Mouse (Mus musculus) embryonic stem cell, embryonic (primary cell): Measurements from ENCODE around the gene Mpp3.

ENCODE experiments used
- CTCF ChIA-PET, 4 experiments: fragments of 300-600 bp in 2 of 4; fragments of 350-600 bp in 2 of 4; sonication (Branson Sonifier 250); formaldehyde crosslinking; loops; one replicate each; lab custom pipeline; 2022; ENCODE audit warnings: inconsistent platforms in 2 of 4; lab: Charles Lee
- POLR2A ChIA-PET, 4 experiments: fragments of 300-600 bp in 2 of 4; fragments of 350-600 bp in 2 of 4; sonication (Branson Sonifier 250); formaldehyde crosslinking; loops; one replicate each; lab custom pipeline; 2022; ENCODE audit warnings: antibody characterized with exemption in 4 of 4, inconsistent platforms in 1 of 4; lab: Charles Lee

Gene Mpp3

DNA sequence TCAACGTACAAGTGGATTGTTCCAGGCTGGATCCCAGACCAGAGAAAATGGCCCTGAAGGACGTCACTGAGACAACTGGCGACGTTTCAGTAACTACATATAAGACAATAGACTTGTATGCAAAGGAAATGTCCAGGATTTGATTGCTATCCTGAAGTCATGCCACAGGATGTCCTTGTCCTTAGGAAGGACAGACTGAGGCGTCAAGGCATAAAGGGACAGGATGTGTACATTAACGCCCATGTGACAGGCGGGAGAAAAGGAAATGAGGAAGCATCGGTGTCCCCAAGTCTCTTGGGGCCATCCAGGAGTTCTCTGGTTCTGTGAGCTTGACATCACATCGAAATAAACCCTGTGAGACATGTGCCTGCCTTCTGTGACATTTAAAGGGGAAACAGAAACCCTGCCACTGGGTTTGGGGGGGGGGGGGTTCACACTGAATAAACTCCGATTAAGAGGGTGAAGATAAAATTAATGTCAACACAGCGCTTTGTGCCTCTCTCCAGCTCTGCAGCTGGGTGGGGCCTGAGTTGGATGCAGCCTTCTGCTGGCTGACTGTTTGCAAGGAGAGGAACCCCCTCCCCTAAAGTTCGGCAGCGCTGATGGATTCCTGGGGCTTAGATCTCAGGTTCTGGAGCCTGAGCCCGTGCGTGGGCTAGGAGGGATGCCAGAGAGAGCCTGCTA is 19.2 kb downstream of the Mpp3 start:
- ChIA-PET CTCF (interaction anchor here in 1 of 4 experiments (1.0 to 2.7 kb wide), 6 partner anchors 9 to 219 kb away, joined by 3 to 11 read pairs (median 6); partner anchors contain the start of gene Cfap97d1), POLR2A (interaction anchor here (0.5 to 1.3 kb wide), 6 partner anchors 10 to 138 kb away, joined by 3 to 4 read pairs (median 3); partner anchors contain the start of gene Cfap97d1 (in 1 of the 4))

DNA sequence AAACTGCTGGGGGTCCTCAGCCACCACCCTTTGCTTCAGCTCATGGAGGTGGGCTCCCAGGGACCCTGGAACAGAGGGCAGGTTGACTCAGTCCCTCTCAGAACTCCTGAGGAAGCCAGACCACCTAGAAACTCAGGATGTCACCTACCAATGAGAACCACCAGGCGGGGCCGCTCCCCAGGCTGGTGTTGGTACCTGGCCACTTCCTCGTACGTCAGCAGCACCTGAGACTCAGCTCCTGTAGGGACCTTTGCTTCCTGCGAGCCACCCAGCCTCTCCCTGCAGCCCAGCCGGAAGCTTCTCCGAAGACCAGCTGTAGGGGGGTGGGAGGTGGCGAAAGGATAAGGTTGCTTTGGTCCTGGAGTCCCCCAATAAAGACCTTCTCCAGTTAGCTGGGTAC is 19.9 kb downstream of the Mpp3 start:
- ChIA-PET CTCF (interaction anchor here in 2 of 4 experiments (0.6 to 2.7 kb wide), 10 partner anchors 10 to 220 kb away, joined by 3 to 11 read pairs (median 4); partner anchors contain the start of gene Cfap97d1 (in 1 of the 2)), POLR2A (interaction anchor here in 2 of 4 experiments (0.5 to 1.3 kb wide), 5 partner anchors 10 to 187 kb away, joined by 3 to 4 read pairs (median 3); partner anchors contain the start of gene Cfap97d1 (in 1 of the 2))

DNA sequence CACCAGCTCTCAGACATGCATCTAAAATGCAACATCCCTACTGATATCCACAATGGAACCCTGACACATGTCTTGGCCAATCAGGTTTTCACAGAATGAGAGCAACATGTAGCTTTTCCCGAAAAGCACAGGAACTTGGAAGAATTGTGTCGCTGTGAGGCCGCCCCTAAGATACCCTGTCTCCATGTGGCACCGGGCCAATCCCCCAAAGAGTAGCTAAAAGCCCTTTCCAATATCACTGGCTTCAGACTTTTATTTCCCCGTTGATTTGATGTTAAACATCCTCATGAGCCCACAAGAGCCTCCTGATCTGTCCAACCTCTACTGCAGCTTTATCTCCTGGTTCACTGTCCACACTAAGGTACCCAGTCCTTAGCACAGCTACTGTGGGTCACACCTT is 21.6 kb downstream of the Mpp3 start:
- CTCF ChIA-PET: interaction anchor here in 3 of 4 experiments (0.7 to 2.5 kb wide), 9 partner anchors 21 to 40 kb away, joined by 3 to 11 read pairs (median 4); partner anchors contain the start of genes Cfap97d1 (in 1 of the 3) and Mpp3 (in 1 of the 3)
- POLR2A ChIA-PET: interaction anchor here in 3 of 4 experiments (0.5 to 1.4 kb wide), 6 partner anchors 8 to 33 kb away, joined by 3 to 6 read pairs (median 3); no protein-coding TSS in a partner anchor

DNA sequence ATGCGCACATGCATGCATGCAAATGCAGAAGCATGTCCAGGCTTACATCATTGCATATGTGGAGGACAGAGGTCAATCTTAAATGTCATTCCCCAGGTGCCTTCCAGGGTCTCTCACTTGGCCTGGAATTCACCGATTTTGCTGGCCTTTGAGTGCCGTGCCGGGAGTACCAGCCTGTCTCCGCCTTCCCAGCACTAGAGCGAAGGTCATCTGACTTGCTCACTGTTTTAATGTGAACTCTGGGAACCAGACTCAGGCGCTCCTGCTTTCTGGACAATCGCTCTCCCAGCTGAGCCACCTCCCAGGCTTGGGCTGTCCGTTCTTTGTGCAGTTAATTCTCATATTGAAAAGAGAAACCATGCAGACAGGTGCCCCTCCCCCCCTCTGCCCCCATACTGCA is 22.0 kb downstream of the Mpp3 start:
- ChIA-PET CTCF (interaction anchor here in 3 of 4 experiments (0.7 to 1.7 kb wide), 6 partner anchors 20 to 34 kb away, joined by 3 to 7 read pairs (median 4); partner anchors contain the start of gene Mpp3 (in 1 of the 3)), POLR2A (interaction anchor here in 3 of 4 experiments (0.5 to 1.4 kb wide), 5 partner anchors 8 to 34 kb away, joined by 3 to 6 read pairs (median 3); no protein-coding TSS in a partner anchor)

DNA sequence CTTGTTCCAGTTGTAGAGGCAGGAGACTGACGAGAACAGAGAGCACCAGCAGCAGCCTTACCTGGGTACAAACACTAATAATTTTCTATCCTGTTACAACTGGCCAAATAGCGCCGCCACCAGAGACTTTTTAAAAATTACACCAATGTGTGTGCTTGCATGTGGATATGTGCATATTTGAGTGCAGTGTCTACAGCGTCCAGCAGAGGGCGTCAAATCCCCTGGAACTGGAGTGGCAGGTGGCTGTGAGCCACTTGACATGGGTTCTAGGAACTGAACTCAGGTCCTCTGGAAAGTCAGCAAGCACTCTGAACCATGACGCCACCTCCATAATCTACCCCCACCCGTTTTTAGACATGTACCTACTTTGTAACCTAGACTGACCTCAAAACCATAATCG is 24.0 kb downstream of the Mpp3 start:
- ChIA-PET CTCF (interaction anchor here in 3 of 4 experiments (0.7 to 1.1 kb wide), 5 partner anchors 19 to 37 kb away, joined by 3 to 4 read pairs (median 4); partner anchors contain the start of gene Sost (in 1 of the 3)), POLR2A (no interaction called here)

DNA sequence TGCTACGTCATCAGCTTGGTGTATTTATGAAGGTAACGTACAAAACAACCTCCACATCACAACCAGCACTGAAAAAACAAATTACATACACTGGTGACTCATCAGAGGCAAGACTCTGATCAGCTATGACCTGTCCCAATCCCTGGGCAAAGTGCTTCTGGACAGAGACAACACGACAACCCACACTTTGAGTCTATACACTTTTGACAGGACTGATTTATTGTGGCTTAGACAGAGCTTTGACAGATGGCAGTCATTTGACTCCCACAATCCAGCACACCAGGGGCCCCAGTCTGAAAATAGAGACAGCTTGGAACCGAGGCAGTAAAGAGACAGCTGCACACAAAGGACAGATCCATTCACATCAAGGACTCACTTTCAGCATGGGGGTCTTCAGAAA is 28.8 kb downstream of the Mpp3 start:
- ChIA-PET CTCF (interaction anchor here in 1 of 4 experiments (0.5 to 1.9 kb wide), 2 partner anchors 54 to 83 kb away, joined by 4 to 5 read pairs; no protein-coding TSS in a partner anchor), POLR2A (interaction anchor here in 2 of 4 experiments (1.0 to 1.3 kb wide), 2 partner anchors 9 to 13 kb away, joined by 3 to 4 read pairs; no protein-coding TSS in a partner anchor)

DNA sequence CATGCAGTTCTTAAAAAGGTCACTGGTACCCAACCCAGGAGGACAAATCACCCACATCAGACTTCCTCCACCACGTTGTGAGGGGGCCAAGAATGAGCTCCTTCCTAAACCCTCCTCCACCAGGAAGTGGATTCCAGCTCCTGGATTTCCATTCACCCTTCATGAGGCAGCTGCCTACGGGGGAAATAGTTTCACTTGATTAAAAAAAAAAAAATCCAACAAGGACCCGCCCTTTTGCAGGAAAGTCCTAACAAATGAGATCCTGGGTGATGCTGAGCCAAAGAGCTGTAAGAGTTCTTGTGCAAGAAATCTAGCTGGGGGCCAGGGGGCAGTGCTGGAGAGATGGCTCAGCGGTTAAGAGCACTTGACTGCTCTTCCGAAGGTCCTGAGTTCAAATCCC is 30.0 kb downstream of the Mpp3 start:
- ChIA-PET POLR2A (interaction anchor here in 3 of 4 experiments (0.6 to 1.3 kb wide), 4 partner anchors 8 to 1470 kb away, joined by 3 read pairs; partner anchors contain the start of gene Acly (in 1 of the 3)), CTCF (interaction anchor here (0.6 to 1.9 kb wide), 9 partner anchors 13 to 574 kb away, joined by 3 to 8 read pairs (median 5); partner anchors contain the start of gene Cfap97d1 (in 1 of the 4))

DNA sequence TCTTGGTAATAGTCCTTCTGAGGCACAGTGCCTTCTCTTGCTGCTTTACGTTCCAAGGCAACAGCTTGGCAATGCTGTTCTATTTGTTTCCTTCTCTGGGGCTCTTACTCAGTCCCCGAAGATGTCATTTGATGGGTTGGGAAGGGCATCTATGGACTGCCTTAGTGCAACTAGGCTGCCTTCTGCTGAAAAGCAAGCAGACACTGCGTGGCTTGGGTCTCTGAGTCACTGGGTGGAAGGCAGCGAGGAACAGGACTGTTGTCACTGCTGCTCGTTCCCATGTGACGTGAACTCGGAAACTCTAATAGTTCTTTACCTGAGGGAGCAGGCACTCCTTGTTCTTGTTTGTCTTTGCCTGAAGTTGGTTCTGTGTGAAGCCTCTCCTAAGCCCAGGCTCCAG is 32.3 kb downstream of the Mpp3 start:
- ChIA-PET CTCF (interaction anchor here in 2 of 4 experiments (0.6 to 0.8 kb wide), 3 partner anchors 59 to 159 kb away, joined by 3 to 8 read pairs (median 4); no protein-coding TSS in a partner anchor), POLR2A (interaction anchor here in 2 of 4 experiments (0.5 to 2.3 kb wide), 2 partner anchors 10 to 18 kb away, joined by 3 to 7 read pairs; partner anchors contain the start of gene Dusp3 (in 1 of the 2))

DNA sequence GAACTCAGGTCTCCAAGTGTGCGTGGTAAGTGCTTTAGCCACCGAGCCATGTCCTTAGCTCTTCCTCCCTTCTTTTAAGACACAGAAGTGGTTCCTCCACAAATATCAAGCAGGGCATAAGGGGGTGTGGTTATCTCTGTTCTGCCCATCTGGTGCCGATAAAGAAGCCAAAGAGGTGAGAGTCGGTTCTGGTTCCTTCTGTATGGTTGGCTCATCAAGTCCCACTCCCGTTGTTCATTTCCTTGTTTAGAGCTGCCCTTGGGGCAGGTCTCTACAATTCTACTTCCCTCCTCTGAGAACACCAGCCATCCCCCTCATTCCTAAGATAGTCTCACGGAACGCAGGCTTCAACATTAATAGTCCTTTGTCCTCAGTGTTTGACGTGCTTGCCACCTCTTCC is 34.2 kb downstream of the Mpp3 start:
- ChIA-PET CTCF (interaction anchor here in 1 of 4 experiments (2.2 kb wide), 1 partner anchor 47 kb away, joined by 7 read pairs; the partner anchor contains the start of gene Cd300lg), POLR2A (interaction anchor here in 3 of 4 experiments (0.6 to 2.3 kb wide), 4 partner anchors 8 to 329 kb away, joined by 3 to 7 read pairs (median 4); partner anchors contain the start of genes Cfap97d1 (in 2 of the 3), Arl4d (in 1 of the 3) and Dusp3 (in 1 of the 3))

DNA sequence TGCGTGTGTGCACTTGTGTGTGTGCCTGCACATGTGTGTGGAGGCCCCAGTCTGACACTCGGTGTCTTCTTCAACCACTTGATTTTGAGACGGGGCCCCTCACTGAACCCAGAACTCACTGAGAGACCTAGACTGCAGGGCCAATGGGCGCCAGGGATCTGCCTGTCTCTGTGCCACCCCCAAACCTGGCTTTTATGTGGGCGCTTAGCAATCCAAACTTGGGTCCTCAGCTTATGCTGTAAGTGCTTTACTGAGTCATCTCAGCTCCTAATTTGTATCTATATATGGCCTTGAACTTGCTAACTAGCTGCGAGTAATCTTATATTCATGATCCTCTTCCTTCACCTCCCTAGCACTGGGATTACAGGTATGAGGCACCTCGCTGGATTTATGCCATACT is 35.9 kb downstream of the Mpp3 start:
- ChIA-PET POLR2A (interaction anchor here in 1 of 4 experiments (1.1 kb wide), 1 partner anchor 9 kb away, joined by 3 read pairs; no protein-coding TSS in a partner anchor), CTCF (interaction anchor here in 1 of 4 experiments (1.4 kb wide), 1 partner anchor 61 kb away, joined by 3 read pairs; no protein-coding TSS in a partner anchor)

DNA sequence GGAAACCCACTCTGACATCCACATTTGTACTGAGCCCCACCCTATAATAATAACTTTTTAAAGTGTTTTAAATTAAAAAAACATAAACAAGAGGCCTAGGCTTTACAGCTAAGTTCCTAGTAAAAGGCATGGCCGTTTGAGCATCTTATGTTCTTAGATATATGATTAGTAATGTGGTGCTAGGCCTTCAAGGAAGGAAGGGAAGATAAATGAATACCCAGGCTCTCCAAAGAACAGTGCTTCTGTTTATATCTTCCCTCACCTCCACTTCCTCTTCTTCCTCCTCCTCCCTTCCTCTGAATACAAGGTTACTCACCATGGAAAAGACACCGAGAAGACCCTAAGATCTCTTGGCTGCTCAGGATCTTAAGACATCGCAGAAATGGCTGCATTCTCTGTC is 36.4 kb downstream of the Mpp3 start:
- CTCF ChIA-PET: interaction anchor here (0.7 to 2.0 kb wide), 7 partner anchors 23 to 589 kb away, joined by 3 to 6 read pairs (median 3); no protein-coding TSS in a partner anchor

DNA sequence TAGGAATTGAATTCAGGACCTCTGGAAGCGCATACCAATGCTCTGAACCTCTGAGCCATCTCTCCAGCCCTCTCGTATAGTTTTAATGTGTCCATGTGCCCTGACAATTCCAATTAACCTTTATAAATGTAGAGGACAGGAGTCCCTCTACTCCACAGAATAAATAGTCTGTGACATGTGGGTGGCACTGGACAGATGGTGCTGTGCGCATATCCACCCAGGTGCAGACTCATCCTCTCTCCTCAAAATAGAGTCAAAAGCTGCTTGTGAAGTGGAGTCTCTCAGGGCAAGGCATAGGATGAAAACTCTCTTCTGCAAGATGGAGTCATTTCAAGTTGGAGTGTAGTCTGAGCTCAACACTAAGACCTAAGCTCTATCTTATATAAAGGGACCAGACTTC is 38.0 kb downstream of the Mpp3 start:
- ChIA-PET POLR2A (interaction anchor here in 2 of 4 experiments (0.5 to 1.5 kb wide), 5 partner anchors 10 to 265 kb away, joined by 3 to 4 read pairs (median 4); no protein-coding TSS in a partner anchor), CTCF (interaction anchor here in 2 of 4 experiments (0.6 to 2.4 kb wide), 6 partner anchors 15 to 1203 kb away, joined by 4 to 11 read pairs (median 4); no protein-coding TSS in a partner anchor)

More for the DNA sequence above, 36.4 kb downstream of the Mpp3 start:
- POLR2A ChIA-PET: interaction anchor here in 1 of 4 experiments (1.1 kb wide), 1 partner anchor 8 kb away, joined by 3 read pairs; no protein-coding TSS in a partner anchor

DNA sequence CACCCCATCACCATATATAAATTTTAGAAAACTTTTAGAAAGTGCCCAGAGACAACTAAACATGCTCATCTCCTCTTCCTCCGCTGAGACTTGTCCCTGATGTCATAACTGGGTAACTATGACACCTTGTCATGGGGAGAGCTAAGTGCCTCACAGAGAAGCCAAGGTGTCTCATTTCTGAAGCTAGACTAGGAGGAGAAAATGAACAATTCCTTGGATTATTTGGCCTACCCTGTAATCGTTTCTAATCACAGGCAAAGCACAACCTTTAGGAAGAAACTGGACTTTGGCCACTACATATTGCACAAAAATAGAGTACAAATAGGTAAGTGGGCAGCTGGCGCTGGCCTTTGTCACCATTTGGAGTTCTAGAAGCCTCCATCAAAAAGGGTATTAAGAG is 41.3 kb downstream of the Mpp3 start, which contains the start of gene Dusp3:
Gene Dusp3, minus strand, starts transcription at position 101 of the 400 bp plus-strand sequence.
- POLR2A ChIA-PET: interaction anchor here in 2 of 4 experiments (1.0 to 4.0 kb wide), 5 partner anchors 8 to 151 kb away, joined by 3 to 13 read pairs (median 3); no protein-coding TSS in a partner anchor
- CTCF ChIA-PET: interaction anchor here (0.6 to 6.5 kb wide), 20 partner anchors 11 to 742 kb away, joined by 3 to 84 read pairs (median 4); partner anchors contain the start of genes Cd300lg (in 2 of the 4), Sost (in 1 of the 4) and Tmem101 (in 1 of the 4)

DNA sequence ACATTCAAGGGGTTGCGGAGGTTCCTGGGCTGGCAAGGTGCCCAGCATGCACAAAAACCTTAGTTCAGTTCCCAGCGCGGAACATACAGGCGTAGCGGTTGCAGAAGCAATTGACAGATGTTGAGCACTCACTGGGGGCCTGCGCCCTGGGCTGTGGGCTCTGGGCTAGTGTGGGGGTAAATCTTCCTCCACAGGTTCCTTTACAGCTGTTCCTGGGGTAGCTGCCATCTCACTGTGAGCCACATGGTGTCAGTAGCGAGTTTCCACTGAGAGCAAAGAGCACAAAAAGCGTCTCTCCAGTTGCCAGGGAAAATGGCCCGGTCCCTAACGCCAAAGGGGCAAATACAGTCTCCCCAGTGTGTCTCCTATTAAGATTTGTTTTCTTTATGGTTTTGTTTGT is 42.3 kb downstream of the Mpp3 start:
- ChIA-PET POLR2A (interaction anchor here in 3 of 4 experiments (0.8 to 4.0 kb wide), 17 partner anchors 9 to 327 kb away, joined by 3 to 37 read pairs (median 3); no protein-coding TSS in a partner anchor), CTCF (interaction anchor here (0.5 to 6.5 kb wide), 60 partner anchors 9 to 318 kb away, joined by 3 to 84 read pairs (median 4); partner anchors contain the start of genes Cd300lg (in 3 of the 4), Tmem101 (in 2 of the 4), BC030867 (in 1 of the 4) and Pyy (in 1 of the 4))

DNA sequence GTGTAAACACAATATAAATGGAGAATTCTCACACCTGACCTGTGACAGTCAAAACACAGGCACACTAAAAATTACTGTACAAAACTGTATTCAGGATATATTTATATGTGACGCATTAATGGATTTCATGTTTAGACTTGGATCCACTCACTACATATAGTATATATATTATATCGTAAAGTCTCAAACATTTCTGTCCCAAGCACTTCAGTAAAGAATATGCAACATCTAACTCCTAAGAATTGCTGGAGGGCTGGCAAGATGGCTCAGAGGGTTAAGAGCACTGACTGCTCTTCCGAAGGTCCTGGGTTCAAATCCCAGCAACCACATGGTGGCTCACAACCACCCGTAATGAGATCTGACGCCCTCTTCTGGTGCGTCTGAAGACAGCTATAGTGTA is 42.8 kb downstream of the Mpp3 start:
- POLR2A ChIA-PET: interaction anchor here in 3 of 4 experiments (0.8 to 4.0 kb wide), 20 partner anchors 10 to 327 kb away, joined by 3 to 37 read pairs (median 4); partner anchors contain the start of genes BC030867 (in 1 of the 3), Cd300lg (in 1 of the 3) and Etv4 (in 1 of the 3)
- CTCF ChIA-PET: interaction anchor here (0.5 to 6.5 kb wide), 58 partner anchors 8 to 317 kb away, joined by 3 to 84 read pairs (median 4); partner anchors contain the start of genes Cd300lg (in 3 of the 4), BC030867 (in 1 of the 4), Pyy (in 1 of the 4) and Sost (in 1 of the 4)
